Mouse (Mus musculus) kidney, postnatal 4 days (tissue): ENCODE data around the gene Lrp5.
"Not testable (repeated sequence)": the region's sequence is repeated elsewhere in the genome, so short reads cannot be mapped to it uniquely, and the experiment has no call there.

Experiments used
- DNase-seq, 2 experiments: peaks; one replicate each; pipeline ENCODE4 v3.0.0; 2021; ENCODE audit warnings: mixed read lengths in 2 of 2

Lrp5 gene

DNA sequence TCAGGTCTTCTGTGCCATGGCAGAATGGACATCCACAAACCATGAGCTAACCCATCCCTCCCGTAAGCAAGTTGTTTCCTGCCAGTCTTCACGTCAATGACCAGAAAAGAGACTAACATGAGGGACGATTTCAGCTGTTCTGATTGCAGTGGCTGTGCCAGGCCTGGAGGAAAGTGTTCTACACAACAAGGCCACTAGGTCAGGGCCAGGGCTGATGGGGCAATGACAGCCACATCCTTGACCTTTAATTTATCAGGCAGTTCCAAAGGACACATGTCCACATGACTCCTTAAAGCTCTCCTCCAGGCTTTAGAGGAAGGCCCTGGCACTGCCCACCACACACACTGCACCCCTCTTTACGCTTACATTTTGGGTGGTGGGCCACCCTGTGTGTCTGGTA, 9.1 kb upstream of the Lrp5 start:
- no peak for DNase-seq

DNA sequence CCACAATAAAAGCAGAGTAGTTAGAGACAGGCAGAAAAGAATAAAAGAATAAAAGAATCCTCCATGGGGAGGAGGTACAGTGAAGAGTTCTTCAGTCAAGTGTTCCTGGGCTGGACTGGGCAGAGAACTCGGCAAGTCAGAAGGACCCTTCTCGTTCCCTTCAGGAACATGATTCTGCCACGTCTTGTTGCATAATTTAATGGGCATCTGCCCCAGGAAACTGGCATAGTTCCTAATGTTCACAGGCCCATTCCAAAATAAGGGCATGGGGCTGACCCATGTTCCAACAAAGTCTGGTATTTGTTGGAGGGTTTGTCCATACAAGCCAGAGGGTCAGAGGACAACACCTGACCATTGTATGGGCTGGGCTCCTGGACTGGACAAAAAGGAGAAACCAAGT, 8.6 kb upstream of the Lrp5 start:
- DNase-seq, result no peak

DNA sequence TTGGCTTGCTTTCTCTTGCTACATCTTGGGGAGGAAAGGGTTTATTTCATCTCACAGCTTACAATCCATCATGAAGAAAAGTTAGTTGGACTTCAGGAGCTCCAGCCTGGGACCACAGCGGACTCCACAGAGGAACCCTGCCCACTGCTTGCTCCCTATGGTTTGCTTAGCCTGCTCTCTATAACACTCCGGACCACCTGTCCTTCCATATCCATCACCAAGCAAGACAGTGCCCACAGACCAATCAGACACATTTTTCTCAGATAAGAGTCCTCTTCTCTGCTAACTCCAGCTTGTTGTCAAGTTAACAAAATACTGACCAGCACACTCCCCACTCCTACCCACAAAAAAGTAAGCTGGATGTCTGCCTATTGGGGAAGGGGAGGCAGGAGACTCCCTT, 8.1 kb upstream of the Lrp5 start:
- no peak for DNase-seq

DNA sequence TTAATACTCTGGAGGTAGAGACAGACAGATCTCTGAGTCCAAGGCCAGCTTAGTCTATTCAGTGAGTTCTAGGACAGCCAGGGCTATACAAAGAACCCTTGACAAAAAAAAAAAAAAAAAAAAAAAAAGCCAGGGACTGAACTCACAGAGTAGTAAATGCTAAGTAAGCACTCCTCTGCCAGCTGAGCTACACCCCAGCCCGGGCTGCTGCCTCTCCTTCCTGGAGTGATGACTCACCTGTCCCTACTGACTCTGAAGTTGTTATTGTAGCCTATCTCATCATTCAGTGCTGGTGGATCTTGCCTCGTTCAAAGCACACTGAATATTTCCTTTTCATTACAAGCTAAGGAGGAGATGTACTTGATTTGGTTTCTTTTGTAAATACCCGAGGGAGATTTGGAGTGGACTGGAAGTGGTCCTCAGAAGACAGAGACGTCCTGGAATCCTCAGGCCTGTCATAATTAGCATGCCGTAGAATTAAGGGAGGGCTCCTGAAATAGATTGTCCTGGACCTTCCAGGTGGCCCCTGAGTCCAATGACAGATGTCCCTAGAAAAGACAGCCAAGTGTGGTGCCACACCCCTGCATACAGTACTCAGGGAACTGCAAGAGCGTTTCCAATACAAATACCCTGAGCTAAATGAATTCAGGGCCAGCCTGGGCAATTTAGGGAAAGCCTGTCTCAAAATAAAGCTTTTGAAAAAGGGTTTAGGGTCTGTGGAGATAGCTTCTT, 6.2 kb upstream of the Lrp5 start:
- DNase-seq, result no peak

DNA sequence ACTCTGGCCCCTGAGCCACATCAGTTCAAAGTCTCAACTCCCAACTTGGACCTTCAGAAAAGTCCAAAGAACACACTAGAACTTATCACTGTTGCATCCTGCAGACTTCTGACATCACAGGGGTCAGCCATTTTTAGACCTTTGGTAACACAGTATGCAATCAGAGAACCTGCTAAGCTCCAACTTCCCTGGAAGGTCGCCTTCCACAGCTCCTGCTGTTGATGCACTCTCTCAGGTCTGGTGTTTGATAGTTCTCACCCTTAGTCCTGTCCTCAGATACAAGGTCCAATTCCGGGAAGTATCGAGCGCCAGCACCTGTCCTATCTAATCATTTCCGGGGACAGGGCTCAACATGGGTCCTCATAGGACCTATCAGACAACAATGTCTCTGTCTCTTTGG, 5.0 kb upstream of the Lrp5 start:
- DNase-seq, result no peak

DNA sequence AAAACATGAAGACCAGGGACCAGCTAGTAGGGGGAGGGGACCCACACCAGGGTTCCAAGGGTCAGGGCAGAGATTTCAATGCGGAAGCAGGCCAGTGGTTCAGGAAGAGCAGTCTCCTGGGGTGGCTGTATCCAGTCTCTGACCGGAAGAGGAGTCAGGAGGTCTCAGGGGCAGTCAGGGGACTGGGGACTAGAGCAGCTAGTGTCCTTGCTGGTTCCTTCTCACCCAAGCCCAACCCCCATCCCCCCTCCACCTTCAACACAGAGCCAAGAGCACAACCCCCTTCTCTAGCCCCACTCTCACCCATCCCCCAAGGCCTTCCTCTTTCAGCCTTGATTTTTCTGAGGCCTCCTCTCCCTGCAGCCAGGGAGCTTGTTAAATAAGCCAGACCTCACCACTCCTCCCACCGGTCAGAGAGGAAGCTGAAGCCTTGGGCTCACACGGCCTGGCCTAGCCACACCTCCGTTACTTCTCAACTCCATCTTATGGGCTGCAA, 1.4 kb upstream of the Lrp5 start:
- DNase-seq, result peak; percentile 30 to 61

DNA sequence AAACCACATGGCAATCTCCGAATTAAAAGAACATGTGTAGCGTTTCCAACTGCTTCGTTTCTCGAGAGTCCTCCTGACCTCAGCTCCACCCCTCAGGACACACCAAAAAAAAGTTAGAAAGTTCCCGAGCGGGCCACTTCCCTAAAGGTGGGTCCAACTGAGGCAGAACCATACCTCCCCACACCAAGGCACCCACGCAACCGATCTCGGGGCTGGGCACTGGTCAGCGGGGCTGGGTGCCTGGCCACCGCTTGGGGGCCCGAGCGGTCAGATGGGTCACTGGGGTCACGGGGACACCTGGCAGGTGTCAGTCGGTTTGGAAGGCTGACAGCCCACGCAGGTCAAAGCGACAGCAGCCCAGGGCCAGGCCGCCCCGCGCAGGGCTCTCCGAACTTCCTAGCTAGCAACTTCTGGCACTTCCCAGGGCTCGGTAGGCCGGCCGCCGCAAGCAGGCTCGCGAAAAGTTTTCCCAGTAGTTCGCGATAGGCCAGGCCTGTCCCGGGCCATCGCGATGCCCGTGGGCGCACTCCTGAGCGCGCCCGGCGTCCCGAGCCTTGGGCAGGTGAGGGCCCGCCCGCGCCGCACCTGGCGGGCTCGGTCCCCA, 651 bp downstream of the Lrp5 start:
- peak; percentile 64 to 79 for DNase-seq

DNA sequence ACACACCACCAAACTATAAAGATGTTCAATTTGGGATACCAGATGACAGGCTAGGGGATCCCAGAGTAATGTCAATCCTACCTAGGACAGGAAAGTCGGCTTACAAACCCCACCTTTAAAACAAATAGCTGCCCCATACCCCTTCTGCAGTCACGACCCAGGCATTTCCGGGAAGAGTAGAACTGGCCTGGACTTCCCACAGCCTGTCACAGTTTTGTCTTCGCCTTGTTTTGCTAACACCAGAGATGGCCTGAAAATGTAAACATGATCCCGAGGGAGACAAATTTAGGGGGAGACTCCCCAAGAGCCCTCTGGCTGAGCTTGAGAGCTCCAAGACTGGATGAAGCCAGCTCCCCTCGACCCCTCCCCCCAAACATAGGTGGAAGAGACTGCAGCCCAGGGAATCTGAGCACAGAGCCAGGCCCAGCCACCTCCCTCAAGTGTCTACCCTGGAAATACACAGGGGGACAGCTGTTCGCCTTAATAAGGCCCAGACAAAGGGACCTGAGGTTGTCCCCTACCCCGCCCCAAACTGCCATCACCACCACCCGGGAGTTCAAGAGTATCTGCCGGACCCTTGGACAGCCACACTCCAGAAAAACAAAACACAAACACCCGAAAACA, 1.3 kb downstream of the Lrp5 start:
- peak; percentile 42 to 53 for DNase-seq

DNA sequence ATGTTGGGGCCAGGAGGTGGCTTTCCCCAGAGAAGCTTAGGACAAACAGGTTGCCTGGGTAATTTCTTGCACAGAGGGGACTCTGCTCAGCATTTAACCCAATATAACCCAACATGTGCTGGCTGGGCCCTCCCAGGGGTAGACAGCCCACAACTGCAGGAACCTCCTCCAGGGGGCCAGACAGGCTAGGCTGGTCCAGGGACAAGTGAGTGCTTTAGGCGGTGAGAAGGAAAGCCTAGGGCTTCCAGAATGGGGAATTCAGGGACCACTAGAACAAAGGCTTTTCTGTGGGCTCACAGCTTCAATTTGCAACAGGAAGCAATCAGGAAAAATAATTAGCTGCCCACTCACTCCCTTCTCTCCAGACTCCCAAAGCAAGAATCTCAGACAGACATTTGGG, 1.9 kb downstream of the Lrp5 start:
- DNase-seq, result peak; percentile 39 to 53

DNA sequence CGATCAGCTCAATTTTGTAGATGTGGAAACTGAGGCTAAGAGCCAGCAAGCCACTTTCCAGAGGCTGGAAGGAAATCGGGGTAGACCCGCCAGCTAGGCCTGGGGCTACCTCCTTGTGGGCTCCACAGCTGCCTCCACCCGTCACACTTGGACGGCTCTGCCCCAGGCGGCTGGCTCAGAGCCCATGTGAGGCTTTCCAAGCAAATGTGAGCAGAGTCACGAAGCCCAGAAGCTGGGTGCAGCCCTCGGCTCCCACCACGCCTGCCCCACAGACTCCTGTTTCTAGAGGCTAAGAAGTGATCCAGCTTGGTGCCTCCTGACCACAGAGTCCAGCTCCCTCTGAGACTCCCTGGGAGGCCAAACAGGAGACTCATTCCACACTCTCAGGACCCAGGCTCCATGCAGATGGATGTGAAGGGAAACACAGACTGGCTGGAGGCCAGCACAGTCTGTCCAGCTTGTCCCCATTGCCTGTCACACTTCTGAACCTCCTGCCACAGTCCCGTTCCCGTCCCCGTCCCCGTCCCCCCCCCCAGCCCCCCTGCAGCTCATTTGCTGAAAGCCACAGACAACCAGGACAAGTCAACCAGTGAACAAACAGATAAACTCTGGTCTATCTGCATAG, 4.9 kb downstream of the Lrp5 start:
- peak; percentile 85 to 91 for DNase-seq

DNA sequence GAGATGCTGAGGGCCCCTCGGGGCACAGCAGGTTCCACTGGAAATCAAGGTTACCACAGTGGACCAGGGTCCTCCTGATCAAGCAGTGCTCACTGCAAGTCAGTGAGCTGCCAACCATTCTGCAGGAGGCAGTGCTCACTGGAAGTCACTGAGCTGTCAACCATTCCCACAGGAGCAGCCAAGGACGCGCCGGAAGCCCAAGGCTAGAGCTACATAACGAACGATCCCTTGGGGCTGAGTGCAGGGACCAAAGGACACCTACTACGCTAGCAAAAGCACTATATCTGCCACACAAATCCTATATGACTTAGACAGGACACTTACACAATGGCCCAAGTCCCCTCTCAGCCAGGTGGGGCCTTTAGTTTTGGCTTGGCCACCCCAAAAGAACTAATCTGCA, 5.6 kb downstream of the Lrp5 start:
- peak; percentile 51 to 65 for DNase-seq

DNA sequence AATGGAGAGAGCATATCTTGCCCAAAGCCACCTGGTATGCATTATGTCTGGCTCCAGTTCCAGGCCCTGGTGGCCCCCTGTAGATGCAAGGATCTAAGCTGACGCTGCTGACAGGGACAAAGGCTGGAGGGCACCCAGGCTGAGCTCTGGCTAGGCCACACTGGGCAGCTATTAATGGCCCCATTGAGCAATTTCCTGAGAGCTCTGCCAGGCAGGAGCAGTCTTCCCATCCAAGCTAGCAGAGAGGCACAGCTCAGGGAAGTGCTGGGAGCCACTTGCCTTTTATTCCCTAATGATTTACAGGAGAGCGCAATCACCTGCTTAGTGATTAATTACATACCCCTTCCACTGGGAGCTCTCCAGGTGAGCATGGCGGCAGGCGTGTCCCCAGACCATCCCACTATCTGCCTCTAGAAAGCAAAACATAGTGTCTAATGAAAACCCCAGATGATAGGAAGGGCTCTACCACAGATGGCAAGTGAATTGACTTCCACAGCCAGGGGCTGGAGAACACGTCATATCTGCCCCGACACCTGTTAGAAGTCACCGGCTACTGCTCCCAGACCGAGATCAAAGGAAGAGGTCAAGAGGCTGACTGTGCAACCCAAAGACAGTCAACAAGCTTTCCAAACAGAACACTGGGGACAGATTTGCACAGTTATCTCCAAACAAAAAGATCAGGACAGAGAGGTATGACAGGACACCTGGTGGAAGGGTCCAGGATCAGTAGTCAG, 12.1 kb downstream of the Lrp5 start:
- peak in 1 of 2 experiments; percentile 48 for DNase-seq

DNA sequence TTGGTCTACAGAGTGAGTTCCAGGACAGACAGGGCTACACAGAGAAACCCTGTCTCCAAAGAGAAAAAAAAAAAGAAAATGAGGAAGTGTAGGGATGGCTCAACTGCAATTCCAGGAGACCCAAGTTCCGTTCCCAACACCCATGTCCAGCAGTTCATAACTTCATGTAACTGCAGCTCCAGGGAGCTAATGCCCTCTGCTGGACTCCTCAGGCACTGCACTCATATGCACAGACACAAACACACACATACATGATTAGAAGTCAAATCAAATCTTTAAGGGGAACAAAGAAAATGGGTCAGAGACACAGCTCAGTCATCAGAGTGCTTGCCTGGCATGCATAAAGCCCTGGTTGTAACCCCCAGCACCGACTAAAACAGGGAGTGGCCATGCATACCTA, 13.2 kb downstream of the Lrp5 start:
- no peak for DNase-seq

DNA sequence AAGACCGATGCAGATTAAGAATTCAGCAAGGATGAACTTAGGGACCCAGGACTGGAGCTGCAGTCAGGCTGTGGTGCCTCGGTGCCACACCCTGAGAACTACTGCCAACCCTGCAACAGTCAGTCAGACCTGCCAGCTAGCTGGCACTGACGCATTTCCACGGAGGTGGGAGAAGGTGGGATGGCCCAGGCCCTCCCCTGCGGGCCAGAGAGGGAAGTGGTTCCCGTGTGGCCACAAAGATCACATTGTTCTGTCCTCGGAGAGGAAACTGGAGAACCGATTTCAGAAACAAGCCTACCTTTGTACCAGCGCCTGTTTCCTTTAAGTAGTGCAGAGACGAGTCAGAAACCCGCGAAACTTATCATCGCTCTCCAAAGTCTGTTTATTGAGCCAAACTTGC, 17.3 kb downstream of the Lrp5 start:
- peak in 1 of 2 experiments; percentile 61 for DNase-seq

DNA sequence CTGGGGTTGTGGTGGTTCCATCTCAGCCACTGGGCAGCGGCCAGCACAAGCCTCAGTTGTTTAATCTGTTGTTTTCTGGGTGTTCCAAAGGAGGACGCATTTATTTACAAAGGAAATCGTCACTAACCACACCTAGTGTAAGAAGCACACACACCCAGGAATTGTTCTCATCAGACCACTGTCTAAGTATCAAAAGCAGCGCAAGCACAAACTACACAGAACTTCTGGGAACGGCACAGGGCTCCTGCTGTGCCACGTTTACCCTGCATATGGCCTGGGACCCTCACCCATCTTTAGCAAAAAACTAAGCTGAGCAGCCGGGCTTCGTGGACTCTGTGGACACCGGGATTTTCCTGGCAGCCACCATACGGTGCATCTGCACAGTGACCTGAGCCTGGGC, 17.8 kb downstream of the Lrp5 start:
- no peak for DNase-seq

DNA sequence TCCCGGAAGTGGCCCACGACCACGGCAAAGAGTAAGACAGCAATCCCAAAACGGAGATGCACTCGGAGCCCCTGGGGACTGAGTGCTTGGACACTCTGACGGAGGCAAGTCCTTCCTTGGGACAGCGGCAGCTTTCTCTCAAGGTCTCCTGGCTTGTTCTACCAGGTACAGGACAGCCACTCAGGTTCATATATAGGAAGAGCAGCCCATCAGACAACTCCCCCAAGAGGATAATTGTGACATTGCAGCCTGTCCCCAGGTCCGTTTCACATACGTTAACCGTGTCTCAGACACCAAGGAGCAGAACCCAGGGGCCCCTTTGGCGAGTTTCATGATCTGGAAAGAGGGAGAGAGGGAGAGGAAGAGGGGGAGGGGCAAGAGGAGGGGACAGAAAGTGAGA, 18.4 kb downstream of the Lrp5 start:
- DNase-seq, result no peak

DNA sequence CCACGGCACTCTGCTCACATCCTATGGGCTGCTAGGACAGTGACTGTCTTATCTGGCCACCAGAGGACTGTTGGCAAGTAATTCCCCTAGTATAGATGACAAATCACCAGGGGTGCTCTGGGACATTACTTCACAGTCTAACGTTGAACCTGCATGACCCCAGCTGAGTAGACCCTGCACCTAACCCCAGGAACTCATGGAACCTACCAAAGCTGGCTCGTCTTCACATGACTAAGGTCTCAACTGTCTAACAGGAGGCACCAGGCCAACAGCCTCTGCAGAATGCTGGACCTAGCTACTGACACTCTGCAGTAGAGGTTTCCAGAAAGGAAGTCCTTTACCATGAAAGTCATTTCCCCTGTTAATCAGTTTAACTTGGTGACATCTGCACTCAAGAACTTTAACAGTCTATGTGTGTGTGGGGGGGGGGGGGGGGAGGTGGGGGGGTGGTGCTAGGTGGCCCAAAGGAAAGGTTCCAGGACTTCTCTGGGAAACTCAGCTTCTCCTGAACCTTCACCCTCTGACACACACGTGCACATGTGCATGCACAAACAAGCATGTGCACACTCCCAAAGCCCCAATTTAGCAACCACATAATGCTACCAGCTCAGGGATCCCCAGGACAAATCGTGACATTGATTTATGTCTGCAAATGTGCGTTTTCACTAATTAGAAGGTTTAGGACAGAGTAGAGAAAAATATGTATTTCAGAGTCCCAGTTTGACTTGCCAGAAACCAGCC, 19.0 kb downstream of the Lrp5 start:
- DNase-seq, result peak; percentile 47 to 63

DNA sequence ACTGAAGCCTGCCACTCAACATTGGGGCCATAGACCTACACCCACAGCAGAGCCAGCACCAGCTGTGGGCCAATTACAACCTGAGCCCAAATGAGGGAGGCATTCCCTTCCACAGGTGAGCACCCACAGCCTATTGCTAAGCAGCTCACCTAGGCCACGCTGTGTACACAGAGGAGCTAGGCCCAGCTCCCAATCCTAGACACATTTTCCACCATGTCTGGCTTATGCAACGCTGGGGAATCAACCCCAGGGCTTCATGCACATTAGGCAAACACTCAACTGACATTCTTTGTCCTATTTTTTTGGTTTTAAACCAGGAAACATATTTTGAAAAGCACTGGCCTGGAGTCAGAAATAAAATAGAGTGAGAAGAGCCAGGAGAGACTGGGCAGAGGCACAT, 19.7 kb downstream of the Lrp5 start:
- no peak for DNase-seq

DNA sequence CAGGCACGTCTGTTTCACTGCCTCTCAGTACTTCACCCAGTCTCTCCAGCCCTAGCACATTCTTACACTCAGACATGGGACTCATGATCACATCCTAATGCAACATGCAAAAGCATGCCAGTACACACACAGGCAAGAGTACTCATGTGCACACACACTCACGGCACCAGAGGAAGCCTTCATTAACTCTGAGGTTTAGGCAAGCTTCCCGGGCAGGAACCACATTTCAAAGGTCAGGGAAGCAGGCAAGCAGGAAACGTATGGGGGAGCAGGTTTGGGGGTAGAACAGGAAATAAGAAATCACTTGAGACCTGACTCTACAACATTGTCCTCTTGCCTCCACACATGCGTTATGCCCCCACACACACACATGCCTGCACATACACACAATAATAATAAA, 20.9 kb downstream of the Lrp5 start:
- peak; percentile 65 to 75 for DNase-seq

DNA sequence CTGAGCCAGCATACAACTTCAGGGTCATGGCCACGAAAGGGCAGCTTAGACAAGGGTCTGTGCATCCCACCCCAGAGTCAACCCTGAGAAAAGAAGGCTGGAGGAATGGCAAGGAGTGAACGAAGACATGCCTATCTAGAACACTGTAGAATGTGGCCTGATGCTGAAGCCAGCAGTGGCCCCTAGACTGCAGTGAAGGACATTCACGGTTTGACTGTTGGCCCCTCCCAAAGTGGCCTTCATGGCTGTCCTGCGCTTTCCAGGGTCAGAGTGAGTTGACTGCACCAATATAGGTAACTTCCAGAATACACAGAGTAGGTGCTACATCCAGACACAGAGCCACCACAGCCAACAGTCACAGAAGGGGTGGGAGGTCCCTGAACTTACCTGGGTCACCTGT, 28.4 kb downstream of the Lrp5 start:
- no peak for DNase-seq

DNA sequence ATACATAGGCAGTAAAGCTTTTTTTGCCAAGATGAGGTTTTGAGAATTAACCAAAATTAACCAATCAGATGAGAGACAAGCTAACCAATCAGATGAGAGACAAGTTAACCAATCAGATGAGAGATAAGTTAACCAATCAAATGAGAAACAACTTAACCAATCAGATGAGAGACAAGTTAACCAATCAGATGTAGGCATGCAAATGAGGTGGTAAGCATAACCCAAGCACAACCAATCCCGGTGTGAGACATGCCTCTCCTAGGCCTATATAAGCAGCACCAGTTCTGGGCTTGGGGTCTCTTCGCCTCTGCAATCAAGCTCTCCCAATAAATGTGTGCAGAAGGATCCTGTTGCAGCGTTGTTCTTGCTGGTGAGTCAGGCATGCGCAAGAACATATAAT, 29.3 kb downstream of the Lrp5 start:
- not testable (repeated sequence) for DNase-seq

DNA sequence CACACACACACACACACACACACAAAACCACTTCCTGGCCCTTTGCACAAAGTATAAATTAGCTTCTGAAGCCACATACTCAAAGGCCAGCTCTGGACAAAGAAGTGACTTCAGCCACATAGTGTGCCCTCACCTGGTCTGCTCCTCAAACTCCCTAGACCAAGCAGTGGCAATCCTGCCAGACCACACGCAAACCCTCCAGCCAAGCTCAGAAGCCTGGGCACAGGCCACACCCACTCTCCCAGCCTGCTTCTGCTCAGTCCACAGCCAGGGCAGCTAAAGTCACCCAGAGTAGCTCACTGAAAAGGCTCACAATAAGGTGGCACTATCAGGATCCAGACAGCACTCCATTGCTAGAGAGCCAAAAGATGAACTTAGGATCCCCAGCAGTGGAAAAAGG, 30.2 kb downstream of the Lrp5 start:
- DNase-seq, result no peak
